Mouse (Mus musculus) embryo, embryonic 11.5 days (tissue): ENCODE results near the gene Fopnl.

Experiments used
- DNase-seq: peaks from one replicate; pipeline ENCODE4 v3.0.0-alpha.2; 2012; ENCODE audit warnings: low read depth, low spot score

Fopnl gene

DNA sequence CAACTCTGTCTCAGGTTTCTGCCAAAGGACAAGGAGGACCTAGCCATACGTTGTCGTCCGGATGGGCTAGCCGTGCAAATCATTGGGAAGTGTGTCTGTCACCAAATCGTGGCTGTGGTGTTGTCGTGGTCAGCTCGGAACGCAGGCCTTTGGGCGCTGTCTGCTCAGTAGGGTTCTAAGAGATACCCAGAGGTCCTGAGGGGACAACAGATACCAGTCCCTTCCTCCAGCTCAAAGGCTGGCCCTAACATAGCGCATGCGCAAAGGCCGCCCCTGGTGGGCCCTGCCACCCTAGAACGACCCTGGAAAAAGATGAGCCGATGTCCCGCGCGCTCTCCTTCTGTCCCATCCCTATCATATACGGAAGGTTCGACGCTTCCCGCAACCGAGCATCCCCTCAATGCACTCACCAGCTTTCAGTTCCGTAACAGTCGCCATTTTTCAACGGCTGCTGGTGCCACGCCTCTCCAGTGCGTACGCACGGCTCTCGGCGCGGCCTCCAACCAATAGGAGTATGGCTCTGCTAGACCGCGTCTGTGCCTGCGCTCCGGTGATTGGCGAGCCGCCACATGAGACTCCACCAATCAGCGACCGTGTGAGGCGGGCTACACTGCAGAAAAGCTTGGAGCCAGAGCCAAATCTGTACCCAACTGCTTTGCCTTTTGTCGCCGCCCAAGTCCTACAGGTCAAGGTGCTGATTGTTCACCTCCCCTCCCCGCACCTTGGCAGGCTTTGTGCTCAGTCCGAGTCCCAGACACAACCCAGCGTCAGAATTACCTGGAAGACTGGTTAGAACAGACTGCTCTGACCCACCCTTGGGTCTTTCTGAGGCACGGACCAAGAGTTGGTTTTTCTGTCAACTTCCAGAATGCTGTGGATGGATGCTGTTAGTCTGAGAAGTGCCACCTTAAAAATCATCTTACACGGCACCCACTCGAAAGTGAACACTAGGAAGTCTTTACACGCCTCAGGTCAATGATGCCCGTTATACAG lies at the start of gene Fopnl:
Gene Fopnl, minus strand, starts transcription at position 522 of the 993 bp plus-strand sequence.
- peak; percentile 92 for DNase-seq

DNA sequence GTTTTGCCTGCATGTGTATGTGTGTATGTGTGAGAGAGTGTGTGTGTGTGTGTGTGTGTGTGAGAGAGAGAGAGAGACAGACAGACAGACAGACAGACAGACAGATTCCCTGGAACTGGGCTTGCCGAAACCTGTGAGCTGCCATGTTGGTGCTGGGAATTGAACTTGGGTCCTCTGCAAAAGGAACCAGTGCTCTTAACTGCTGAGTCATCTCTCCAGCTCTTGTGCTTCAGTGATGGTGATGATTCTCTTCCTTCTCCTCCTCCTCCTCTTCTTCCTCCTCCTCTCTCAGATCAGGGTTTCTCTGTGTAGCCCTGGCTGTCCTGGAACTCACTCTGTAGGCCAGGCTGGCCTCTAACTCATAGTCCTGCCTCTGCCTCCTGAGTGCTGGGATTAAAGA lies 48.8 kb upstream of the Fopnl start:
- DNase-seq, result no peak

DNA sequence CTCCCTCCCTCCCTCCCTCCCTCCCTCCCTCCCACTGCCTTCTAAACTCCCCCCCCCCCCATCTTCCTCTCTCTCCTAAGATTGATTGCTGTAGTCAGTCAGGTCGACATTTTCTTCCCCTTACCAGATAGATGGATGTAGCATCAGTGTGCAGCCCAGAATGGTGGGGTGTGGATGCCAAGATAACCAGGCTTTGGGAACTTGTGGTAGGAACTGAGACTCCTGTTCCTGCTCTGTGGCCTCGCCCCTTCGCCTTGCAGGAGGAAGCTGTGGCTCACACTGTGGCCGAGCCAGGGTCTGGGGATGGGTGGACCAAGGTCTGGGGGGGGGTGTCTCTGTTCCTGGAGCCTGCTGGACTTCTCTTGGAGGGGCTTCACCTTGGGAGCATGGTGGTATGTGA lies 48.3 kb upstream of the Fopnl start:
- DNase-seq, result no peak

DNA sequence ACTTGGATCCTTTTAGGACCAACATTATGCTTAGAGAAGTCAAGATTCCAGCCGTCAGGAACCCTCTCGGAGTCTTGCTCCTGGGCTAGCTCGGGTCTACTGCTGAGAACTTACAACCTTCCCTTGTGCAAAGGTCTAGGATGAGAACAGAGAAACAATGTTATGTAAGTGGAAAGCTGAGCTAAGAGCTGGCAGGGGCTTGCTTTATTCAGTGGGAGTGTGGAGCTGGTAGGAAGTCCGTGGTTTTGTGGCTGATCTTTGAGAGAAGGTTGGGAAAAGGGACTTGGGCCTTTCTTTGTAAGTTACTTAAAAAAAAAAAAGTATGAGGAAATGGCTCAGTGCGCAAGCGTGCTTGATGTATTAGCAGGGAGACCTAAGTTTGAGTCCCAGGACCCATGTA lies 46.9 kb upstream of the Fopnl start:
- no peak for DNase-seq

DNA sequence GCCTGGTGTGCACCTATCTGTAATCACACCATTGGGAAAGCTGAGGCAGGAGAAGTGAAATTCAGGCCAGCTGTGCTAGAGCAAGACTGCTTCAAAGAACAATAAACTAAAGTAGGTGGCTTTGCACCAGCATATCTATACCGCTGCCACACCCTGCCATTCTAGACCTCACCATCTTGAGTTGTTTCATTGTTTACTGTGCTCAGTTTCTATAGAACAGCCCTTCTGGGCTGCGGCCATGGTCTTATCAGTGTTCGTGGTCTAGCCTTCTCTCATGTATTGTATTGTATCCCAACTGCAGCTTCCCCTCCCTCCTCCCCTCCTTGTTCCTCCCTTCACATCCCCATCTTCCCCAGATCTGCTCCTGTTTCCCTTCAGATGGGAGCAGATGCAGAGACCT lies 46.3 kb upstream of the Fopnl start:
- no peak for DNase-seq

DNA sequence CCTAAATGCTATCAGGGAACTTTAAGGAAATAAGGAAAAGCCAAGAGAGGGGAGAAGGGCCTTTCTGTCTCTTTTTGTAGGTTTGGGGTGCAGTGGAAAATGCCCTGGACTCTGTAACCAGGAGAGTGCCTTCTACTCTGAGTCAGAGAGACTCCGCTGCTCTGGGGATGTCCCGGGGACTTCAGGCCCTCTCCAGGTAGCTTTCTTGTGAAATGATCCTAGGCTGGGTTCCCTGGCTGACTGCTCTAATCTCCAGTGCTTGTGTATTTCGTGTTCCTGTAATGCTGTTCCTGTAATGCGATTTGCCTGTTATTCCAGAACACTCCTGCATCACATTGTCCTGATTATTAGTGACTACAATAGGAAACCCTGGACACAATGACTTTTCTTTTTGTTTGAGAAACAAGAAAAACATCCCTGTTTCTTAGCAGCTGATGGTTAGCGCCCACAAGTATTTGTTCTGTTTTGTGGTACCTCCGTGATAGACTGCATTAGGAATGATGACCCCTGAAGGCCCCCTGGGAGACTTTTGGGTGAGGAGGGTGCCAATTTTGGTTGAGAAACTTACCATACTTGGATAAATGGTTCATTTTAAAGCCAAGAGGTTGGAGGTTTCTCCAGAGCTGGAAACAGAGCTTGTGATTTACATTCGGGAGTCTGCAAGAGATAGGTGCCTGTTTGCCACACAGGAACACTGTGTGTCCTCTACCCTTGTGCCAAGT lies 45.1 kb upstream of the Fopnl start:
- DNase-seq, result no peak

DNA sequence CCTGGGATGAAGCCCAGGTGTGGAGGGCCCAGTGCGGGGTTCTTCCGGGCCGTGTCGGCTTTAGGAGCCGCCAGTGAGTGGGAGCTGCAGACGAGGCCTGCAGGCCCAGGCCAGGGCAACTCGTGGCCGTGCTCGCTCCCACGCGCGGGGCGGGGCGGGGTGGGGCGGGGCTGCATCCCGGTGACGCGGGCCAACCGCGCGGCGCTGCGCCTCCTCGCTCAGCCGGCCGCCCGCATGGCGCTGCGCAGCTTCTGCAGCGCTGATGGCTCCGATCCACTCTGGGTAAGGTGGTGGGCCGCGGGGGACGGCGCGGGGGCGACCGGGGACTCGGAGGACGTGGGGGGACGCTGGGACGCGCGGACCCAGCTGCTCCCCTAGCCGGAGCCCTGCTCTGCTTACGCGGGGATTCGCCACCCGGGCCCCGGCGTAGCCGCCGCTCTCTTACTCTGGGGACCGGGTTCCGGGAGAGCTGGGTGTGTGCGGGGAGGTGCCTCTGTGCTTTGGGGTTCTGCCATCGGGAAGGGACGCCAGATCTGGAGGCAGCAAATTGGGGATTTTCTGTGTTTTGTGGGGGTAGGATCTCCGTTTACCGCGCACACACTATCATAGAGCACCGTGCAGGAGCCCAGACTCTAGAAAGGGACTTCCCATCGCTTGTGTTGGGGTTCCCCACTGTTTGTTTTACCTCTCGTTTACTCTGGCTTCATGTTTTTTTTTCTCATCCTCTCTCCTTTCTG lies 44.3 kb upstream of the Fopnl start, which contains the start of gene Abcc1:
Gene Abcc1, plus strand, starts transcription at position 197 of the 737 bp plus-strand sequence.
- peak; percentile 65 for DNase-seq

DNA sequence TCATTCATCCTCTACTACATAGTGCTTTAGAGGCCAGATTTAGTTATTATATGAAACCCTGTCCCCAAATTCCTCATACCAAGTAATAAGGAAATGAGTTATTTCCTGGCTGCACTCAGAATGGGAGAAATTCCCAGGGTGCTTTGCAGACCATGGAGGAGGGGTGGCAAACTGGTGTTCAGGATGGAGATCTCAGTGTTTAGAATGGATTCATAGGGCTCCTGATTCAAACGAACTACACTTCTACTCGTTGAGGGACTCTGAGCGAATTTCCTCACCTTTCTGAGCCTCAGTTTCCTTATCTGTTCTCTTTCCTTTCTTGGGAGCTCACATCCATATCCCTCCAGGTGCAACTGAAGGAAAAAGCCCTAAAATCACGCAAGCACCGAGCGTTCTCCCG lies 43.7 kb upstream of the Fopnl start:
- peak; percentile 4 for DNase-seq

DNA sequence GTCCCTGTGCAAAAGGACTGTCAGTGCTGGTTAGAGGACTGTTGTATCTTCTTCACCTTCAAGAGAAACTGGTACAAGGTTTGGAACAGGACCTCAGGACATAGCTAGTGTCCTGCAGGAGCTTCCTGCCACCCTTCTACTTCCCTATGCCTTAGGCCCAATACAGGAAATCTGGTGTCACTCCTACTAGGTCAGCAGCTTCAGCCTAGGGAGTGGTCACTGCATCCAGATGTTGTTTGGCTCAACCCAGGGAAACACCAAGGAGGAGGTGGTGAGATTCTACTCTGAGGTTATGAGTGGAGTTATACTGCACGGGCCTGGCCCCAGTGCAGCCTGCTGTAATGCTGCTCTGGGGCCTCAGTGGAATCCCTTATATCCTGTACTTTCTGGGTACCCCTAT lies 41.3 kb upstream of the Fopnl start:
- no peak for DNase-seq

DNA sequence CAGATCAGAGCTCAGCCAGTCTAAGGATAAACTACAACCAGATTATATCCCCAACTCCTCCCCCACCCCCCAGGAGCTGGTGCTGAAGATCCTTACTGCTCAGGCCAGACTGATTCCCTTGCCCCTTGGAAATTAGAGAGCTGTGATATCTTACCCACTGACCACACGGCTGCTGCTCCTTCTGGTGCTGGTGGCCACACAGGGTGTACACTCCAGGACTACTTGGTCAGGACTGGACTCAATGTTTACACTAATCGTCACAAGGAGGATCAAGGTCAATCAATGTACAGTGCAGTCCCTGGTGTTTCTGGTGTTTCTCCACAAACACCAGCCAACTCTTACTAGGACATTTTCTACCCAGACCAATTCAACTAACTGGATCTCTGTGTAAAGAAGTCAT lies 40.7 kb upstream of the Fopnl start:
- no peak for DNase-seq

DNA sequence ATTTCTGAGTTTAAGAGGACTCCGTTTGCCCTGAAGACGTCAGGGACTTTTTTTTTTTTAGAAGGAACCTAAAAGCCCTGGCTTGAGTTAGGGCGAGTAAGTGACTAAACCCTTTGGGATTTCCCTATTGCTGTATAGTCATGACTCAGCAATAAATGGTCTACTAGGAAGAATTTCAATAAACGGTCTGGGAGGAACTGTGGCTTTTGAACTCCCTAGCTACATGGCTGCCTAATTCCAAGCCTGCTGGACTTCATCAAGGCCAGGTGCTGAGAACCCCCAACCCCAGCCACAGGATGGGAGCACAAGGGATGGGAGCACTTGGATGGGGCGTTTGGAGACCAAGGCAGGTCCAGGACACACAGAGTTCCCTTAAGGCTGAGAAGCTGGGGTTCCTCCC lies 35.5 kb upstream of the Fopnl start:
- DNase-seq, result no peak

DNA sequence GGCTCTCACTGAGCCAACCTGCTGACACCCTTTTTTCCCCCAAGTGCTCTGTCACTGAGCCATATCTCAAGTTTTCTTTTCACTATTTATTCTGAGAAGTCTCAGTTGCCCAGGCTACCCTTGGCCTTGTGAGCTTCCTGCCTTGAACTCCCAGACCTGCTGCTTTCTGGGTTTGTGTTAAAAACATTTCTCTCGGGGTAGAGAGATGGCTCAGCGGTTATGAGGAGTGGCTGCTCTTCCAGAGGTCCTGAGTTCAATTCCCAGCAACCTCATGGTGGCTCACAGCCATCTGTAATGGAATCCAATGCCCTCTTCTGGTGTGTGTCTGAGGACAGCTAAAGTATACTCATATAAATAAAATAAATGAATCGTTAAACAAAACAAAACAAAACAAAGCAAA lies 35.0 kb upstream of the Fopnl start:
- DNase-seq, result no peak

DNA sequence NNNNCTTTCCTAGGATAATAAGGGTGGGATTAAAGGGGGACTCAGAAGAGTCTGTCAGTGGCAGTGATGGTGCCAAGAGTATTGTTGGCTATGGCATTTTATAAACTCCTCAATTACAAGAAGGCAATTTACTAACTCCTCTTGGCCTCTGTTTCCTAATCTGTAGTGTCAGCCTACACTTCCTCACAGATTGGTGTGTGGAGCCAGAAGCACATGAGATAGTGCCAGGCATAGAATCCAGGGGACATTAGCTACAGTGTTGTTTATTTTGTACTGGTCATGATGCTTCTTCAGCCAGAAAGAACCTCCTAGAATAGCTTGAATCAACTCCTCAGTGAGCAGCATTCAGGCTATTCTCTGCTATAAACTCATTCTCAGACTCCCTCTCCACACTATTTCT lies 34.4 kb upstream of the Fopnl start:
- DNase-seq, result no peak

DNA sequence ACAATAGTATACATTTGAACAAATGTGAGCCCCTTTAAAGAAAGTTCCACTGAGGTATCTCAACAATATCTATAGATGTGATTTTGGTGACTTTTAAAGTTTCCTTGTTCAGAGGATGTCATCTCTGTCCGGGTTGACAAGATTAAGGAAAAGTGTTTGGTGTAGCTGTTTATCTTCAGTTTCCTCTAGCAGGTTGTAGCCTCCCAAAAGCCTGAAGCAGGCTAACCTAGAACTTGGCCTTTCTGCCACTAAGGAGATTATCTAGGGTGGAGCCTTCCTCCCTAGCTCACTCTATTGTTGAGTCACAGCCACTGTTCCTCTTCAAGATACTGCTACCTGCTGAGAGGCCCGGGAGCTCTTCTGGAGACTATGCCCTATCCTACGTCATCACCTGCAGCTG lies 27.8 kb upstream of the Fopnl start:
- DNase-seq, result no peak

DNA sequence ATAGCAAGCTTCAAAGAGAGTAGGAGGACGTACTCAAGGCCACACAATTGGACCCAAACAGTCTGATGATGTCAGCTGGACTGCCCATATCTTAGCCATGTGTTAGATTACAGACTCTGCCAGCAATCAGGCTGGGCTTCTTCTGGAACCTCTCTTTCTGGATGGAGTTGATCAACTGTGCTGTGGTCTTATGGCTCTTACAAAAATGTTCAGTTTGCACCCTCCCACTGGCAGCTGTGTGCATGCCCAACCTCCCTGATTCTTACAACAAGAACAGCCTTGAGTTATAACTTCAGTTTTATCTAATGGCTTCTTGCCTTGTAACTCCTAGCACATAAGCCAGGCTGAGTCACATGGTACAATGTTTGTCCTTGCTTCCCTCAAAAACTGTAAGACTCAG lies 11.0 kb upstream of the Fopnl start:
- no peak for DNase-seq

DNA sequence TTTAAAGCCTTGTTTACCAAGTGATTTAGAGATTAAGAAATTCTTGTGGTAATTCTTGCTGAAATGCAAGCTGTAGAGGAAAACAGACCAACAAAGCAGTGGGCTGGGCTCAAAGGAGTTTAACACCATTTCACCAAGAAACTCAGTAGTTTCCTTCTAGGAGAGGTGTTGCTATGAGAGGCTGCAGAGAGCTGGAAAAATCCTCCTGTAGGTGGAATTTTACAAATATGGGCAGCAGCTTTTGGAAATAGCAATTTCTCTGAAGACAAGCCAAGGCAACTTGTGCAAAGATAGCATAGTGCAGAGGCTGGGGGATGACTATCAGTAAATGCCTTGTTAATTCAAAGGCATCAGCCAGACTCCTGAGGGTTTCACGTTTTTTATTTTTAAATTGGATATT lies 3.3 kb upstream of the Fopnl start:
- no peak for DNase-seq

DNA sequence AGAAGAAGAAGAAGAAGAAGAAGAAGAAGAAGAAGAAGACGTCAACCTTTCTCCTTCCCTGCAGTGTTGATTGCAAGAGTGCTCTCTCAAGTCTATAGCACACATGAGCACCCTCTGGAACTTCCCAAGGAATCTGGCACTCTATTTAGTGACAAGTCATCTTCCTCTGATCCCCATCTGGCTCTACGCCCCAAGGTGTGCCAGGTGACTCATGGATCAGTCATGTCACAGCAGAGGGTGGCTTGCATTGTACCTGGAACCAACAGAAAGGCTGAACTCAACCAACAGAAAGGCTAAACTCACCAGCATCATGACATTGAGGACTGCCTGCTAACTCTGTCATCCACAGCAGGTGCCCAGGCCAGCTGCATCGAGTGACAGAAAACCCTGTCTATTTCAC lies 2.5 kb upstream of the Fopnl start:
- no peak for DNase-seq

DNA sequence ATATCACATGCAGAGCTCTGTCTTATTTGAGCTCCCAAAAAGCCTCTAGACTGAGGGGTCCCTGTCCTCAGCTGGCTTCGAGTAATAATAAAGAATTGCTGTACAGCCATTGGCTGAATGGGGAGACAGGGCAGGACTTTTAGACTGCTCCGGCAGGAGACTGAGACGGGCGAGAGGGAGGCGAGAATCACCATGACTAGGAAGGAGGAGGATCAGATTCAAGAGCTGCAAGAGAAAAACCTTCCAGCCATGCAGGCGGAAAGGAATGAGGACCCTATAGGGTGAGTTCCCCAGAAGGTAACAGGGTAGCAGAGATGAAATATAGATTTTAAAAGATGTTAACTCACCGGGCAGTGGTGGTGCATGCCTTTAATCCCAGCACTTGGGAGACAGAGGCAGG lies 4.3 kb downstream of the Fopnl start:
- no peak for DNase-seq

DNA sequence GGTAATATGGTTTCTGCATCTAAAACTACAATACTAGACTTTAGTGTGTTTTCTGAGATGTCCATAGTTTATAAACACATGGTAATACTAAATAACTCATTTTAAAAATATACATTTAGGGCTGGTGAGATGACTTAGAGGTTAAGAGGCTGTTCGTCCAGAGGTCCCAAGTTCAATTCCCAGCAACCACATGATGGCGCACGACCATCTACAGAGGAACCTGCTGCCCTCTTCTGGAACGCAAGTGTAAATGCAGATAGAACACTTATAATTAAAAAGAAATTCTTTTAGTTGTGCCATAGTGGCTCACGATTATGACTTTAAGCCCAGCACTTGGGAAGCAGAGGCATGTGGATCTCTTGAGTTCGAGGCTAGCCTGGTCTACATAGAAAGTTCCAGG lies 5.8 kb downstream of the Fopnl start:
- peak; percentile 37 for DNase-seq

DNA sequence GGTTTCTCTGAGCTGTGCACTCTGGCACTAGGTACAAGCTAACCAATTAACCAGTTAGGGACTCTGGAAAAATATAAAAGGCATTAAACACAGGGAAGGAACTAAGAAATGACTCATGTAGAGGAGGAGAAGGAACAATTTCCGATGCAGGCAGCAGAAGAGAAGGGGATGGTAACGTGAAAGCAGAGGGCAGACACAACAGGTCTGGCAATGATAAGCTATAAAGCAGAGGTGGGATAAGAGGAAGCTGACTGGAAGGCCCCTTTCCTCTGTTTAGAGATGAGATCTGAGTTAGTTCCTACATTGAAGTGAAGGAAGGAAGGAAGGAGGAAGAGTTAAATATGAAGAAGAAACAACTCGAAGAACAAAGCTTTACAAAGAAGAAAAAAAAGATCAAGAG lies 7.4 kb downstream of the Fopnl start:
- DNase-seq, result no peak

DNA sequence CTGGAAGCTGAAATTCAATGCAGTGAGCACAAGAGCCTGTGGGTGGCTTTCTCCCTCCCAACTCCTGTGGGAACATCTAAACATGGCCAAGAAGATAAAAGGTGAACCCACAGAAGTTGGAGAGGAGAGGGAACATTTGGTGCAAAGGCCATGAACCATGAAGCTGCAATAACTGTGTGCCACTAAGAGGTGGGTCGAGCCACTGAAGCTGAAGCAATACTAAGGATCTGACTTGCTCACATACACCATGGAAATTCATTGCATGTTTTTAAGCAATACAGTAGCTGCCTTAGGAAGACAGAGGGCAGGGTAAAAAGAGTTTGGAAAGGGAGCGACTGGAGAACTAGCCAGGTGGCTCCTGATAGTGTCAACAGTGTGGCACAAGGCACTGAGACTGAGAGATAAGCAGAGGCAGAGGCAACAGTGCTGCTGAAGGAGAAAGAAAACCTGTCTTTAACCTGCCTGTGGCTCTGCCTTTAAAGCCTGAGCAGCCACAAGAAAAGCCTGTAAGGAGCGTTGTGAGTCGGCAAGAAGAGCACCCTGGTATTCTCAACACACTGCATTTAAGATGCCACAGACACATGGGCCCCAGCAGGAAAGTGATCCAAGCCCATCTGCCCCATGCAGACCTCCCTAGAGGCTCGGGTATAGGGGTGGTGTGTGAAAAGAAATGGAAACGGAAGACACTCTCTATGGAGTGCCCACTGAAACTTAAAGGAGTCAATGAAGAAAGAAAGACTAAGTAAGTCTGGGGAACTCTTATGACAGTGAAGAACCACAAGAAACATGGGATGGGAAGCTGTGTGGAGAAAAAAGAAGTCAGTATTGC lies 8.7 kb downstream of the Fopnl start:
- no peak for DNase-seq
